Mouse (Mus musculus) megakaryocyte, embryonic 14.5 days (primary cell): Measurements from ENCODE around the gene Spata48. TPM values are rescaled to one million over a fixed set of nuclear protein-coding genes. Genes with fewer than 3 reads are reported as not detected.

Experiments used
- H3K27me3 ChIP-seq: replicated peaks from 2 replicates; pipeline ENCODE3; 2012; ENCODE audit warnings: inconsistent platforms
- H3K36me3 ChIP-seq: replicated peaks from 2 replicates; pipeline ENCODE3; 2012; ENCODE audit warnings: low read length, inconsistent platforms, mixed read lengths
- H3K4me1 ChIP-seq: 2 replicates; pipeline ENCODE4 v1.6.1; 2012; ENCODE audit warnings: inconsistent platforms
- H3K4me3 ChIP-seq: replicated peaks from 2 replicates; pipeline ENCODE3; 2012; ENCODE audit warnings: moderate library complexity, mild to moderate bottlenecking, inconsistent platforms
- H3K9me3 ChIP-seq: 2 replicates; pipeline ENCODE4 v1.6.1; 2012; ENCODE audit warnings: inconsistent platforms
- FLI1 ChIP-seq: IDR thresholded peaks from 2 replicates; pipeline ENCODE4 v1.6.1; 2012; ENCODE audit warnings: low read length, inconsistent platforms, mixed read lengths
- GATA1 ChIP-seq: IDR thresholded peaks from 3 replicates; pipeline ENCODE4 v1.6.1; 2012; ENCODE audit warnings: mixed read lengths, low read length, inconsistent platforms, borderline replicate concordance
- polyA plus RNA-seq: library from polyadenylated mRNA; stranded (reverse); fragments of >175 nt; gene quantifications from 2 replicates; pipeline ENCODE4 v1.2.3, GENCODE M21; 2012; ENCODE audit warnings: low replicate concordance; ENCODE audit not compliant: insufficient read depth

Gene Spata48
- polyA plus RNA-seq, 1 experiment: 6.8 TPM

DNA sequence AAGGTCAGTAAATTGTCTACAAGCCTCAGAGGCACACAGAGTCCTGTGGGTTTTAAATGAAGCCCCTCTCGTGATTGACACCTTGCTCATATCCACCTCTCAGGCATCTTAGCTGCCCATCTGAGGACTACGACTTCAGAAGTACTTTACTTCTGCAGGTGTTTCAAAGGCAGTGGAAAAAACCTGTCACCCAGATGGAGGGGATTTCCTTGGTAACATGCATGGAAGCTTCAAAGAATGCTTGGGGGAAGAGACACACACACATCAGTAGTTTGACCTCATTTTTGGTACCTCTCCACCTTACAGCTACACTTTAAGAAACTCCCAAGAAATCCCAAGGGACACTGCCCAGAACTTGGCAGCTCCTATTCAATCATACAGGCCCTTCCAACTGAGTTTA, 44.3 kb downstream of the Spata48 start:
- TF ChIP-seq GATA1 (no peak), FLI1 (no peak)
- Histone ChIP-seq H3K36me3 (no peaks in the 10 kb centered on the region), H3K9me3 (no peaks in the 10 kb centered on the region), H3K27me3 (no peaks in the 10 kb centered on the region), H3K4me3 (no peak overlapping the region), H3K4me1 (no peaks in the 10 kb centered on the region)

- Histone ChIP-seq H3K4me1 (peaks cover 26% of the 10 kb centered on the region), H3K9me3 (no peaks in the 10 kb centered on the region), H3K27me3 (no peaks in the 10 kb centered on the region), H3K4me3 (no peak overlapping the region), H3K36me3 (no peaks in the 10 kb centered on the region)
- no peak for TF ChIP-seq FLI1
- TF ChIP-seq GATA1: no peak
Measured at GRCm38 (mm10) chr11:11509413-11509812, 47.5 kb downstream of the Spata48 start.

DNA sequence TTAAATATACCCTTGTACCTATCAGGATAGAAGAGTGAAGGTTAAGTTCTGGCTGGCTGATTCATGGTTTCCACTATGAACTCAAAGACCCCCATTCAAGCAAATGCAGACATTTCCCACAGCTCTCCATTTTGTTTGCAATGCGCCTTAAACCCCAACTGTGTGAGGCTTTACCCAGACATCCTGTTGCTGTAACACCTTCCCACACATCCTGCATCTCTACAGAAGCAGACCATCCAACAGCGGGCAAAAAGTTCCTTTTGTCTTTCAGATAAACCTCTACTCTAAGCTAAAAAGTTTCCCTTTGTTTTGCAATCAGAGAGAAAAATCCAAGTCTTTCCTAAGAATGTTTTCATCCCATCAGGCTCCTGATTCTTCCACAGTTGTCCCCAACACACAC, 50.2 kb downstream of the Spata48 start:
- H3K4me1 ChIP-seq: peaks cover 28% of the 10 kb centered on the region
- H3K27me3 ChIP-seq: no peaks in the 10 kb centered on the region
- no peak overlapping the region for H3K4me3 ChIP-seq
- peaks cover 6% of the 10 kb centered on the region; the same call in 1 of the 2 replicates for H3K9me3 ChIP-seq
- no peak for TF ChIP-seq GATA1
- H3K36me3 ChIP-seq: peaks cover 3% of the 10 kb centered on the region

- peaks cover 6% of the 10 kb centered on the region; the same call in 1 of the 2 replicates for H3K9me3 ChIP-seq
- H3K4me3 ChIP-seq: no peak overlapping the region
- TF ChIP-seq GATA1: no peak
- no peak for TF ChIP-seq FLI1
- H3K36me3 ChIP-seq: peaks cover 3% of the 10 kb centered on the region
- peaks cover 37% of the 10 kb centered on the region for H3K4me1 ChIP-seq
- H3K27me3 ChIP-seq: no peaks in the 10 kb centered on the region
Measured at GRCm38 (mm10) chr11:11513008-11513799, 51.3 kb downstream of the Spata48 start.

- H3K36me3 ChIP-seq: peaks cover 3% of the 10 kb centered on the region
- H3K4me1 ChIP-seq: peaks cover 43% of the 10 kb centered on the region
- H3K9me3 ChIP-seq: peaks cover 6% of the 10 kb centered on the region; the same call in 1 of the 2 replicates
- H3K4me3 ChIP-seq: no peak overlapping the region
- no peaks in the 10 kb centered on the region for H3K27me3 ChIP-seq
- TF ChIP-seq GATA1: no peak
- no peak for TF ChIP-seq FLI1
Measured at GRCm38 (mm10) chr11:11514920-11515319, 53.0 kb downstream of the Spata48 start.

DNA sequence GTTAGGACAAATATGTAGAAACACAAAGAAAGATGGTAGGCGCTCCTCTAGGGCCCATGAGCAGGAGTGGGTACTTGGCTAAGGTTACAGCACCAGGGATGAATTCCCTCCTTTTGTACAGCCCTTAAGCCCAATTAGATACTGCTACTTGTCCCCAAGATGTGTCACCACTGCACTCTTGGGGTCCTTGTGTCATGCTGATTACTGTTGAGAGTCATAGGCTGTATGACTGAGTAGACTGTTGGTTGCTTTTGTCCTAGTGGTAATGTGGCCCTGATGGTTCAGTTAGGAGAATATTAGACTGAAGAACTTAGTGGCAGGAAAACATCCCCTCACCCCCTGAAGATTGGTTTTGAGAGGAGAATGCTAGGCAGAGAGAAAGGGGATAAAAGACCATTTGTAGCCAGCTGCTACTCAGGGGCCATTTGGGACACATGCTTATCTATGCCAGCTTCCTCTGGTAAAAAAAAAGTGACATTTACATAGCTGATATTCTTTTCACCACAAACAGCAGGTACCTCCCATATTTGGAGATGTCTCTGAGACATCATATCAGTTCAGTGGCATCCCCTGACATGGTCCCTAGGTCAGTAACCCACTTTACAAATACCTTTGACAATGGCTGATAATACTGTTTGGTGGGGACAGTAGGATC, 56.0 kb downstream of the Spata48 start:
- Histone ChIP-seq H3K9me3 (peaks cover 6% of the 10 kb centered on the region; the same call in 1 of the 2 replicates), H3K27me3 (no peaks in the 10 kb centered on the region), H3K4me1 (peaks cover 55% of the 10 kb centered on the region), H3K36me3 (peaks cover 3% of the 10 kb centered on the region), H3K4me3 (no peak overlapping the region)
- no peak for TF ChIP-seq GATA1
- TF ChIP-seq FLI1: no peak

DNA sequence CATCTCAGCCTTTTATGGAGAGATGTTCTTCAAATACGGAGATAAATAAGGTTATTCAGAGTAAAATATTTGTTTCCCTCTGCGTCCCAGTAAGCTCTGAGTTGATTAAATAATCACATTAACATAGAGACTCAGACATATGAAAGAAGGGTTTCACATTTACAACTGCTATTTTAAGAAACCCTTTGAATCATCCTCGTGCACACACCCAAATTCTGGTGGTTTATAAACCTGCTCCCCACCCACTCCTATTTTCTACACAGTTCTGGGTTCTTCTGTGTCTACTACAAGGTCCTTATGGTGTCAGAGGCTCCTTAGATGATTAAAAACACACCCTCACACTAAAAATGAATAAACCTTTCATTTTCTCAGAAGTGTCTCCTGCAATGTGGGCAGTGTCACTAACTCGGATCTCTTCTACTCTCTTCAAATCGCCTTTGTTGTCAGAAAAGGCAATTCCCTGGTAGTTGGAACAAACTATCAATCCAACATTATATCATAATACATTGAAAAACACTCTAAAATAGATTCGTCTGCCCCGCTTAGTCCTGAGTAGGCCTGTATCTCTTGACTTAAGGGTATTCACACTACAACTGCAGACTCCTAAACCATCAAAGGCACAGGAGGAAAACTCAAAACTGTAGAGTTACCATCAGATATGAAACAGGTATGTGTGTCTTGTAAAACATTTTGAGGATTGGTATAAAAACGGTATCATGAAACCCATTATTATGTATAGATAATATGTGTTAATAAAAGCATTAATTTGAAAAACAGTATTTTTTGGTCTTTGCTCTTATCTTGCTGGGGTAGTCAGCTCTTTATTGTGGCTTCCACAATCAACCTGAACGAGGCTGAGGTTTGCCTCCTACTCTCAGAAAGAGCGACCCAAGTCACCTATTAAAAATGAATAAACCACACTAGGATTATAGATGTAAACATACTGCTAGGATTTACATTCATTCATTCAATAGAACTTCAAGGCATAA, 57.7 kb downstream of the Spata48 start:
- Histone ChIP-seq H3K9me3 (peaks cover 6% of the 10 kb centered on the region; the same call in 1 of the 2 replicates), H3K36me3 (peaks cover 3% of the 10 kb centered on the region), H3K4me3 (no peak overlapping the region), H3K27me3 (no peaks in the 10 kb centered on the region), H3K4me1 (peaks cover 43% of the 10 kb centered on the region)
- no peak for TF ChIP-seq FLI1
- TF ChIP-seq GATA1: no peak

GRCm38 (mm10) chr11:11521908-11522441, 60.1 kb downstream of the Spata48 start:
- Histone ChIP-seq H3K9me3 (no peaks in the 10 kb centered on the region), H3K4me3 (peak overlapping the region; percentile 62), H3K27me3 (no peaks in the 10 kb centered on the region), H3K36me3 (no peaks in the 10 kb centered on the region), H3K4me1 (peaks cover 41% of the 10 kb centered on the region)
- no peak for TF ChIP-seq FLI1
- TF ChIP-seq GATA1: no peak

GRCm38 (mm10) chr11:11528760-11529159, 66.9 kb downstream of the Spata48 start:
- Histone ChIP-seq H3K4me1 (peaks cover 24% of the 10 kb centered on the region), H3K36me3 (no peaks in the 10 kb centered on the region), H3K4me3 (no peak overlapping the region), H3K9me3 (no peaks in the 10 kb centered on the region), H3K27me3 (no peaks in the 10 kb centered on the region)
- no peak for TF ChIP-seq GATA1
- no peak for TF ChIP-seq FLI1
